Mouse (Mus musculus): Measurements from ENCODE around the gene Plxna3.

GRCm38 (mm10) chrX:74304867-74305700, 23.8 kb upstream of the Plxna3 start, which contains the start of gene Gdi1:
- TF ChIP-seq CTCF (conservative IDR thresholded peaks at IDR 0.05 in 1 of 2, IDR thresholded peaks at IDR 0.05 in 1 of 2; ENCODE audit: low read depth in 2 of 2, low read length in 2 of 2) (no peak; a peak in 1 of 4 replicates), CHD1 (IDR thresholded peaks at IDR 0.05; ENCODE audit: low read depth, low read length) (no peak), NRF1 (IDR thresholded peaks at IDR 0.05; ENCODE audit: low read depth, low read length) (peak; percentile 61), ZMIZ1 (IDR thresholded peaks at IDR 0.05; ENCODE audit: low read depth, low read length) (no peak), CHD2 (IDR thresholded peaks at IDR 0.05; ENCODE audit: low read length) (0 out of 2 replicates have a peak, but pooled peaks have one; percentile 39), NELFE (IDR thresholded peaks at IDR 0.05; ENCODE audit: low read depth, low read length) (peak; percentile 72; the same call in 1 of the 2 replicates), EP300 (IDR thresholded peaks at IDR 0.05; ENCODE audit: low read length) (no peak), ELF1 (IDR thresholded peaks at IDR 0.05; ENCODE audit: low read depth, low read length) (no peak), ZC3H11A (IDR thresholded peaks at IDR 0.05; ENCODE audit: low read depth, low read length) (no peak), ZKSCAN1 (IDR thresholded peaks at IDR 0.05; ENCODE audit: borderline replicate concordance, low read depth, low read length) (no peak), MXI1 (IDR thresholded peaks at IDR 0.05; ENCODE audit: low read depth, low read length) (no peak), TCF12 (IDR thresholded peaks at IDR 0.05; ENCODE audit: low read depth, low read length) (peak; percentile 85), RCOR1 (conservative IDR thresholded peaks at IDR 0.05; ENCODE audit: low read depth, low read length) (no peak)
